Mouse (Mus musculus): ENCODE results near the gene Pgpep1.

The Pgpep1 gene

GRCm38 (mm10) chr8:70663691-70664090 is 3.5 kb upstream of the Pgpep1 start:
- in situ Hi-C loops (cut with MboI): no loop called here

GRCm38 (mm10) chr8:70659604-70660272 is 450 bp downstream of the Pgpep1 start:
- in situ Hi-C loops (cut with MboI): no loop called here

- in situ Hi-C loops (cut with MboI): no loop called here
These were observed 1.1 kb downstream of the Pgpep1 start for GRCm38 (mm10) chr8:70658897-70659603.

DNA sequence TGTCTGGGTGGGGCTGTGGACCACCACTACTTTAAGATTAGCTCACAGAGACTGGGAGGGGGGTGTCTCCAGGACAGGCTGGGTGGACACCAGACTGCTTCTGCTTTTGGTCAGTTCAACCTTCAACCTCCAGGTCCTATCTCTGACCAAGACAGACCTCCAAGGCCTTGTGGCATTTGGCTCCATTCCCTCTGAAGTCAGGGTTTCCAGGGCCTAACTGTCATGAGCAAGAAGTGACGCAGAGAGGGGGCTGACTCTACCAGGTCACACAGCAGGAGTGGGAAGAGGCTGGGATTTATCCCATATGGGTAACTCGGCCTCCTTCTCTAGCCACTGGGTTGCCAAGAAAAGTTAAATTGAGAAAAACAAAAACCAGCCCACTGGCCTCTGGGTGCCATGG is 2.4 kb downstream of the Pgpep1 start:
- in situ Hi-C loops (cut with MboI): no loop called here

GRCm38 (mm10) chr8:70657214-70657613 is 3.0 kb downstream of the Pgpep1 start:
- in situ Hi-C loops (cut with MboI): no loop called here

- in situ Hi-C loops (cut with MboI): no loop called here
These were observed 3.9 kb downstream of the Pgpep1 start for GRCm38 (mm10) chr8:70656193-70656790.

GRCm38 (mm10) chr8:70655469-70655868 is 4.7 kb downstream of the Pgpep1 start:
- in situ Hi-C loops (cut with MboI): no loop called here

- in situ Hi-C loops (cut with MboI): no loop called here
These were observed 6.1 kb downstream of the Pgpep1 start for GRCm38 (mm10) chr8:70654121-70654520.

- in situ Hi-C loops (cut with MboI): no loop called here
These were observed 7.0 kb downstream of the Pgpep1 start for GRCm38 (mm10) chr8:70653226-70653625.

- in situ Hi-C loops (cut with MboI): no loop called here
These were observed 9.8 kb downstream of the Pgpep1 start for GRCm38 (mm10) chr8:70650351-70650750.

GRCm38 (mm10) chr8:70649324-70649723 is 10.9 kb downstream of the Pgpep1 start:
- in situ Hi-C loops (cut with MboI): no loop called here

GRCm38 (mm10) chr8:70648921-70649320 is 11.3 kb downstream of the Pgpep1 start:
- in situ Hi-C loops (cut with MboI): no loop called here

GRCm38 (mm10) chr8:70648164-70648442 is 12.1 kb downstream of the Pgpep1 start:
- in situ Hi-C loops (cut with MboI): no loop called here

DNA sequence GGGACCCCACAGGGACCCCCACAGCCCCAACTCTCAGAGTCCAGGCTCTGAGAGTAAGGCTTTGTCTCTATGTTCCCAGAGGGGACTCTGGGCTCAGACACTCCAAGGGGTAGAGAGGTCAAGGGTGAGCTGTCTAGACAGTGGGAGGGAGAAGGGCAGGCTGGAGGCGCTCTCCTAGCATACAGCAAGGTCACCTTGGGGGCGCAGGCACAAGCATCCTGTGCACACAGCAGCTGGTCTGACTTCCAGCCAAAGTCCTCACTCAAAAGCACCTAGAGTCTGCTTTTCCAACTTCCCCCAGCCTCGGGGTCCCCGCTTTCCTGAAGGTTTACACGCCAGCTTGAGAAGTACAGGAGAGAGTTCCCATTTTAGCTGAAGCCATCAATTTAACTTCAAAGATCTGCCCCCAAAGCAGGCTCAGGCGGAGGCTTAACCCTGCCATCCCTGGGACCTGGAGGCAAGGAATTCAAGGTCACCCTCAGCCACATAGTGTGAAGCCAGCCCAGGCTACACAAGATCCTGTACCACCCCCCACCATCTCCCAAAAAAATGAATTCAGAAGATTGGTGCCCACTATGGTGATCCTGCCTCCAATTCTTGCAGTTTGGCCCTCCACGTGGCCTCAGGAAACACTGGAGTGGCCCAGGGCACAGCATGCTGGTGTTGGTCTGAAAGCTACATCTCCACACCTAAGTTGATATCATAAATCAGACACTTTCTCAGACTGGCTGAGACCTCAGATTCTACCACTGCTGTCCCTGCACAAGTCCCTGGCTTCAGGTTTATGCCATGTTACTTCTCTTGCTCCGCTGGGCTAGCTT is 12.6 kb downstream of the Pgpep1 start:
- in situ Hi-C loops (cut with MboI): no loop called here

- in situ Hi-C loops (cut with MboI): no loop called here
These were observed 13.4 kb downstream of the Pgpep1 start for GRCm38 (mm10) chr8:70646775-70647174.

DNA sequence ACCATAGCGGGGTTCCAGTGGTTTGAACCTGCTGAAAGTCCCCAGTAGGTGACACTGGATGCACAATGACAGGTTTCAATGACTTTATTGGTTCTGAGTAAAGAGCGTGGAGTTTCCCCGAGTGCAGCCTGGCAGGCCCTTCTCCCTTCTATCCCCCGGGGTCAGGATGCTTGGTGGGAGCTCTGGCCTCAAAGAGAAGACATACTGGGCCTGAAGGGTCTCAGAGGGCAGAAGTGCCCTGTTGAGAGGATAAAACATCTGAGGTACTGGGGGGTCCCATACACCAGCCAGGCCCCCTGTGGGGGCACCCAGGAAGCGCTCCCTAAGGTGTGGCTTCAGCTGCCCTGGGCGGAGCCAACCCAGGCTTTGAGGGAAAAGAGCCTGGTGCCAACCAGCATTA is 13.8 kb downstream of the Pgpep1 start:
- in situ Hi-C loops (cut with MboI): no loop called here

DNA sequence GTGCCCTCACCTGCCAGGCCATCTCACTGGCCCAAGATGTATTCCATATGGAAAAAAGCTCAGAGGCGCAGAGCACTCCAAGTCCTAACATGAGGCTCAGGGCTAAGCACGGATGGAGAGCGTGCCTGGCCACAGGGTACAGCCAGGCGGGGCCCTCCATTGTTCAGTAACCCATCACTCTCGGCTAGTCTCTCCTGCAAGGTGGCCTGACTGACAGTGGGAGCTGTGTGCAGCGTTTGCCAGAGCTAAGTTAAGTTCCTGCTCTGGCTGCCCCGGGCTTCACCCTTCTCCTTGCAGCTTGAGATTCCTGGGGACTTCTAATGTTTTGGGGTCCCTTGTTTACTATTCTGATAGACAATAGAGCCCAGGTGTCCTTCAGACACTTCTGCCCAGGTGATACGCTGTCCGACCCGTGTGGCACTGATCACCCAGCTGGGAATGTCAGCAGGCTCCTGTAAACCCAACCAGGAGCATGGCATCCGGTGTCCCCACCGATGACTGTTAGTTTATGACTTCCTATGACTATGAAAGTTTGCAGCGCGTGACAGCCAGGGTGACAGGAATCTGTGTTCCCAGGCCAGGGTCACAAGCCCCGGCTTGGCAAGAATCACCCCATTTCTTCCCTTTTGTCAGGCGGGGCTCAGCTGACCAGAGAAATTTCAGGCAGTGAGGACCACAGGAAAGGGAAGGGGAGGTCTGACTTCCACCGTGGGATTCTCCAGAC is 14.5 kb downstream of the Pgpep1 start:
- in situ Hi-C loops (cut with MboI): no loop called here

DNA sequence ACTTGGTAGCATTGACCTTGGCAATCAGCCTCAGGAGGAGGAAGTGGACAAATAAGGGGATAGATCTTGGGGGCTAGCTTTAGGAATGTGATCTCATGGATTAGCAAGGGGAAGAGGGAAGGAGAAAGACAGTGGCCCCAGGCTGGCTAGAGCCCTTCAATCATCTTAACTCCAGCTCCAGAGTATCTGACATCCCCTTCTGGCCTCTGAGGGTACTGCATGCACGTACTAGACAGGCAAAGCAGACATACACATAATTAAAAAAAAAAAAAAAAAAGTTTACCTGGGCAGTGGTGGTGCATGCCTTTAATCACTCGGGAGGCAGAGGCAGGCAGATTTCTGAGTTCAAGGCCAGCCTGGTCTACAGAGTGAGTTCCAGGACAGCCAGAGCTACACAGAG is 16.1 kb downstream of the Pgpep1 start:
- in situ Hi-C loops (cut with MboI): no loop called here

GRCm38 (mm10) chr8:70643019-70643418 is 17.2 kb downstream of the Pgpep1 start:
- in situ Hi-C loops (cut with MboI): no loop called here

DNA sequence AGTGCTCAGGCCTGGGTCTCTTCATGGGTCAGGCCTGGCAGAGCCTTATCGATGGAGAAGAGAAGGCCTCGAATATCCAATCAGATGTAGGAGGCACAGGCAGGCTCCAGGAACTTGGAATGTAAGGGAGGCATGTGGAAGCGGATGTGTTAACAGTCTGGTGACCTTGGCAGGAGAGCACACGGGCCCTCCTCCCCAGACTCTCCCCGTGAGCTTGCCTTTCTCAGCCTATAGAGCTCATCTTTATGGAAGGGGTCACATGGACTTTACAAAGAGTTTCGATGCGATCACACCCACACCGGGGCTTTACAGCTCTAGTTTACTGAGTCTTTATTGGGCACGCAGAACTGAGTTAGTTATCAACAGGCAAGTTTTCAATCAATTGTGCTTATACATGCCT is 21.4 kb downstream of the Pgpep1 start:
- in situ Hi-C loops (cut with MboI): no loop called here

DNA sequence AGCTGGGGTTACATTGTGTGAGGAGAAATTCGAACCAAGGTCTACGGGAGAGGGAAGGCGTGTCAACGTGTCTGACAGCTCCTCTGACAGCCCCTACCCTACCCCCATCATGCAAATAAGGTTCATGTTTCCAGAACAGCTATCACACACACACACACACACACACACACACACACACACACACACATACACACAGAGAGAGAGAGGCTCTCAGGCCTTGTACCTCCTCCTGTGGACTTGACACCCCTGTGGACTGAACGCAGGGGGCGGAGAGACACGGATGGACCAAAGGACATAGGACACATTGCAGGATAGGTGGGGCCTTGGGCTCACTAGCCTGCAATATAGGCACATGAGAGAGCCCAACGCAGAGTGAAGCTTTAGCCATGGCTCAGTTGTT is 23.4 kb downstream of the Pgpep1 start:
- in situ Hi-C loops (cut with MboI): no loop called here

GRCm38 (mm10) chr8:70635527-70635926 is 24.7 kb downstream of the Pgpep1 start:
- in situ Hi-C loops (cut with MboI): no loop called here

Data from mature B cell (primary cell).